Mouse (Mus musculus) brain, embryonic 14.5 days (tissue): ENCODE measurements around the gene Pamr1. TPM values are rescaled to one million over a fixed set of nuclear protein-coding genes. Genes with fewer than 3 reads are reported as not detected.
A peak's percentile ranks its signal among the peaks of the same experiment; 100 is the strongest.

Source experiments
- DNase-seq: peaks from one replicate; pipeline ENCODE4 v3.0.0-alpha.2; 2011; ENCODE audit warnings: low read depth
- CTCF ChIP-seq: fragments of 200-500 bp; IDR thresholded peaks from 2 replicates; pipeline ENCODE4 v1.5.1; 2012; ENCODE audit warnings: inconsistent platforms, mild to moderate bottlenecking, moderate library complexity, borderline replicate concordance; ENCODE audit not compliant: insufficient read depth, insufficient read length; ENCODE audit errors: extremely low read depth
- POLR2A ChIP-seq: fragments of 200-500 bp; IDR thresholded peaks from 2 replicates; pipeline ENCODE4 v1.6.1; 2012; ENCODE audit warnings: mild to moderate bottlenecking, inconsistent platforms, borderline replicate concordance; ENCODE audit not compliant: poor library complexity, insufficient read depth, insufficient read length, severe bottlenecking; ENCODE audit errors: extremely low read depth
- polyA plus RNA-seq: library from polyadenylated mRNA; depleted of rRNA; stranded (reverse); fragments of >200 nt; gene quantifications from 2 replicates; pipeline ENCODE4 v1.2.3, GENCODE M21; 2012; rRNA removed

The Pamr1 gene
- polyA plus RNA-seq, 1 experiment: 6.2 TPM

DNA sequence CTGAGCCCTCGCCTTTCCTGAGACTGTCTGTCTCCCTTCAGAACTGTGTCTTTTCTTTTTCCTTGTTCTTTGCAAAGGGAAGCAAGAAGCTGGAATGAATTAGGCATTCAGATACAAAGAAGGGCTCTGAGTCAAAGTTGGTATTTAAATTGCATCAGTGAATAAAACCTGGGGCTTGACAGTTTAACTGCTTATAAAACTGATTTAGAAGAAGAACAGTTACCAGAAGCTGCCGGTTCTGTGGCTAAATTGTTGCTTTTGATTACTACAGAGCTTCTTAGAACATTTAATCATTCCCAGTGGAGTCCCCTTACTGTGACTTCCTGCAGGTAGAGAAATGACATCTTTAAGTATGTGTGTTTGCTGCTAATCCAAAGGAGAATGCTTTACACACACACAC, 124.8 kb downstream of the Pamr1 start:
- TF ChIP-seq CTCF (no peak), POLR2A (no peak)
- no peak for DNase-seq

DNA sequence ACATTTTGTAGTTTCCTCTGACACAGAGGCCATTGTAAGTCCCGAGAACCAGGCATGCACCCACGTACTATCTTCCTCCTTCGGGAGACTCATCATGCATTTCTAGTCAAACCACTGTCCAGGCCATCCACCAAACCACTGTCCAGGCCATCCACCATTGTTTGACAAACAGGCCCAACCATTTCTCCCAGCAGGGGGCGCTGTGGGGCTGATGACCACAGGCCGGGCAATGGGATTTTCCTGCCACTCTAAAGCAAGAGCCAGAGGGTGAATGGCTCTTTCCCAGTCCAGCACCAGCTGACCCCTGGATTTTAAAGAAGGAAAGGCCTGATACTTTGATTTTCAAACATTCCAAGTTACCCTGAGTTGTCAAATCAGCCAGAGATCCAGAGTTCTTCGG, 125.5 kb downstream of the Pamr1 start:
- TF ChIP-seq POLR2A (no peak), CTCF (peak; percentile 64)
- DNase-seq: no peak

DNA sequence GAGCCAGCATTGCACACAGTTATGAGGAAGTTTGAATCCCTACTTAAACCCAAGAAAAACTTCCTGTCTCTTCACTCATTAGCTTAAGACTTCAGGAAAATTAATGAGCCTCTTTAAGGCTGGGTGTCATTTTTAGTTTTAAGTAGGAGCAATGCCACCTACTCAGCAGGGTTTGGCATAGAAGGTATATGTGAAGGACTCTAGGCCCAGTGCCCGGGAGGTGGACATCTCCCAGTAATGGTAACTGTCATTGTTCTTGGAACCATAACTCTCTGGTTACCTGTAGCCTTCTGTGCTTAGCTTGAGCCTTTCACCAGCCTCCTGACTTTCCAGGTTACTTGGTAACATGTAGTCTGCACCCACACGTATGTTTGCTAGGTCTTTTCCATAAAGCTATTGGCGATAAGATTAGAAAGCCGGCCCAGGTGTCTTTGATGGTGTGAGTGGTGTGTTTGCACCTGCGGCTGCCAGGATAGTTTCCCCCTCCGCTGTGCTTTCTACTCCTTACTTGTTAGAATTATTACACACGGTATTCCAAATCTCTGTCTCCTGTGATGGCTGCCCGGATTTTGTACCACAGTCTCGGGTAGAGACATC, 127.0 kb downstream of the Pamr1 start:
- DNase-seq: no peak

GRCm38 (mm10) chr2:102677400-102677799, 127.6 kb downstream of the Pamr1 start:
- no peak for TF ChIP-seq CTCF
- TF ChIP-seq POLR2A: no peak
- DNase-seq: no peak

More for the DNA sequence above, 127.0 kb downstream of the Pamr1 start:
- TF ChIP-seq CTCF (no peak), POLR2A (no peak)

GRCm38 (mm10) chr2:102681351-102681750, 131.5 kb downstream of the Pamr1 start:
- TF ChIP-seq POLR2A: no peak
- TF ChIP-seq CTCF: no peak
- DNase-seq: peak; percentile 32

DNA sequence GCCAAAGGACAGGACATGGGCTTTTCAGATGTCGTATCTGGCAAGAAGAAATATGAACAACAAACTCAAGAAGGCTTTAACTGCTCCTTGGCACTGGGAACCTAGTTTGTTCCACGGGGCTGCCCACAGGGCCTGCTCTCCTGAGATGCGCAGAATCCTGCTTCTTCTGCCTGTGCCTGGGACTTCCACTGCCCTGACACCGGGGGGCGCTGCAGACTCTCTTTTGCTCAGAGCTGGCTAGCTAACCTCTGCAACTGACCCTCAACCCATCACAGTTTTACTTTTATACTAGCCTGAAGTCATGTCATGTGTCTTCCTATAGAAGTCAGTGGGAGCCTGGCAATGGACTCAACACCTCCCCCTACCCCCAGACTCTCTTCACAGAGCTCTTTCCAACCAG, 132.4 kb downstream of the Pamr1 start:
- no peak for DNase-seq
- peak; percentile 52 for TF ChIP-seq CTCF
- TF ChIP-seq POLR2A: no peak

DNA sequence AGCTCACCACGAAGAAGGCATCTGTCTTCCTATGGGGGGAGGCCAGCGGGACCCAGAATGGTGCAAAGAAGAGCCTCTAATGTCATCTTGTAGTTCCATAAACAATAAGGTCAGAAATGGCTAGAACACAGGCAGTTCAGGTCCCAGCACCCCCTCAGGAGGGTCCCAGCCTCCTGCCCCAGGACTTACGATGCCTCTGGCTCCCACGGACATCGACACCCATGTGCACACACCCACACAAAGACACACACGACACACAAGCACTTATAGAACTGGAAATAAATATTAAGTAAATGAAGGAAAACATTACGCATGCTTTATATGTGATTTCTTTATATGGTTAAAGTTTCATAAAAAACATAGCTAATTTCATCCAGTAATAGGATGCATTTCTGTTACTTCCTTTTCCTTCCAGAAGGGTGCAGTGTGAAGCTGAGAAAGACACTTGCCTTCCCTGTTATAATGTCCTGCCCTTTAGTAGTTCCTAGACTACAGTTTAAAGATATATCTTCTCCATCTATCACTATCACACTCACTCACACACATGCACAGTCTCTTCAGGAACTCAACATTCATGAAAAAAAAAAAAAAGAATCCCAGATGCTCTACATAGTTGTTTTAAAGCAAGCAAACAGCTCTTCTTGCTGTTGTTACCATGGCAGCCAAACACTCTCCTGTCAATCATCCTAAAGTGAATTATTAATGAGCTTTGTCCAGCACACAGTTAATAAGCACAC, 135.7 kb downstream of the Pamr1 start:
- peak; percentile 90 for DNase-seq
- TF ChIP-seq CTCF (no peak), POLR2A (no peak)

DNA sequence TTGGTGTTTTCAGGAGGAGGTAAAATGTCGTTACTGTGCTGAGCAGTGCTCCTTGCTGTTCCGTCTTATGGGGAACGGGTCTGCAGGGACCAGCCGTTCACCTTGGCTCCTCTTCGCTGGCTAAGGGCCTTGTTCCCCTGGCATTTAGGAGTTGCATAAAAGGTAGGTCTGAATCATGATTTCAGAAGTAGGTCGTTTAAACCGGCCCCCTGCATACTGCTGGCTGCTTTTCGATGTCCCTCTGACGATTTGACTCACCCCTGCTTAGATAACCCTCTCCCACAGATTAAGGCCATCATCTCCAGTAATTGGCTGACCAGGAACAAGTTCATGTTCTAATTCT, 136.3 kb downstream of the Pamr1 start:
- no peak for TF ChIP-seq POLR2A
- TF ChIP-seq CTCF: no peak
- DNase-seq: no peak

Other genes starting within 250 kb of the Pamr1 start
- 76.9 and 110 TPM in 2 replicates for gene Trim44, start 142.2 kb upstream of the Pamr1 start, polyA plus RNA-seq
- gene Fjx1, start 97.5 kb upstream of the Pamr1 start, polyA plus RNA-seq: 59.1 and 67.1 TPM in 2 replicates
- 27.1 and 46.2 TPM in 2 replicates for gene Slc1a2, start 108.6 kb downstream of the Pamr1 start, polyA plus RNA-seq